Comparison of ENCODE assay signal across 19 mouse cellular contexts in the genomic region with DNA sequence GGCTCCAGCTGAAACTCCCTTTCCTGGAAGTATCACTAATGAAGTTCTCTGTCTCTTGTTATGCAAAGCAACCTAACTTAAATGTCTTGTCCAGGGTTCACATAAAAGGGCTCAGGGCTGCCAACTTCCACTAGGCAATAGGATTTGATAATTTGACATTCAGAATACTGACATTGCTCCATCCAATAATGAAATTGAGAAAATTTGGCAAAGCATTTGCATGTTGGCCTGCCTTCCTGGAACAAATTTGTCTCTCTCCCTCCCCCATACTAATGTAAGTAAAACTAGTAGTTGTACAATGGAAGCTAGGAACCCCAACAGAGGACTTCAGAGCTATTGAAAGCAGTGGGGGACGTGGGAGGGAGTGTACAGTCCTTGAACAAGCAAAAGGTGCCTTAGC. TPM values are rescaled to one million over a fixed set of nuclear protein-coding genes. Genes with fewer than 3 reads are reported as not detected.
DNase-seq lines count a peak whose midpoint lies in the region; TF ChIP-seq lines count a peak whose summit lies in the region.
"Had no signal": no experiment of that assay in that cellular context is flagged by ENCODE, and none has a peak within 500 bp of the region (broad histone marks: within the 10 kb centered on the region; RNA-seq: fewer than 3 reads in every experiment).

No protein-coding gene starts in this region.

- H3K4me1 ChIP-seq in liver, adult 2 months (ENCODE audit: control insufficient read depth, insufficient read depth, low read length) = peaks cover 3% of the 10 kb centered on the region
- H3K4me1 ChIP-seq: embryonic facial prominence, embryonic 13.5 days; heart, embryonic 13.5 days; hindbrain, embryonic 15.5 days had no signal

- no peak for TF ChIP-seq POLR2A in liver, adult 2 months (IDR thresholded peaks at IDR 0.05; ENCODE audit: extremely low read depth, insufficient read depth, low read length)

- no peaks in the 10 kb centered on the region for H3K36me3 ChIP-seq in liver, adult 2 months (ENCODE audit: control insufficient read depth, insufficient read depth, low read length)
- H3K36me3 ChIP-seq: embryonic facial prominence, embryonic 13.5 days; forebrain, embryonic 15.5 days; heart, embryonic 13.5 days; hindbrain, embryonic 15.5 days had no signal

- DNase-seq in liver, adult 2 months (ENCODE audit: extremely low read depth, low read depth, low spot score) = peak; percentile 75
- no peak for DNase-seq in liver
- DNase-seq in ES-CJ7 (ENCODE audit: low read depth, low spot score) = peak; percentile 50
- peak; percentile 19 for DNase-seq in R1 (ENCODE audit: low read depth, low spot score)
- DNase-seq in fat pad, adult 2 months (ENCODE audit: extremely low read depth, low read depth, low spot score) = peak; percentile 66
- DNase-seq in layer of hippocampus, adult 9-11 months = no peak
- DNase-seq in testis, postnatal 10 days (ENCODE audit: low spot score) = no peak
- DNase-seq: adrenal gland, adult 2 months; cerebellum, adult 11-12 months; cerebellum, adult 9-10 months; cerebellum, postnatal 25 days; gastrocnemius, postnatal 14 days; heart, adult 11 months; heart, postnatal 36 days had no signal

- TF ChIP-seq CTCF in liver, adult 2 months (IDR thresholded peaks at IDR 0.05; ENCODE audit: low read depth, low read length) = no peak

- no peak overlapping the region for H3K9ac ChIP-seq in liver, adult 2 months (ENCODE audit: low read depth, low read length)
- H3K9ac ChIP-seq: embryonic facial prominence, embryonic 13.5 days; forebrain, embryonic 15.5 days; heart, embryonic 13.5 days; hindbrain, embryonic 15.5 days had no signal

- 18% methylated on average over 1 of the region's 1 CpGs for WGBS in liver, adult 2 months

- H3K27me3 ChIP-seq in liver, adult 2 months (ENCODE audit: control insufficient read depth, insufficient read depth, low read length) = no peaks in the 10 kb centered on the region
- H3K27me3 ChIP-seq: CH12.LX; embryonic facial prominence, embryonic 13.5 days; forebrain, embryonic 15.5 days; heart, embryonic 13.5 days; hindbrain, embryonic 15.5 days had no signal

- H3K4me3 ChIP-seq in liver, adult 2 months (ENCODE audit: insufficient read depth, low read depth, low read length) = no peak overlapping the region
- H3K4me3 ChIP-seq: embryonic facial prominence, embryonic 13.5 days; forebrain, embryonic 15.5 days; heart, embryonic 13.5 days; hindbrain, embryonic 15.5 days had no signal

- no peaks in the 10 kb centered on the region for H3K79me2 ChIP-seq in liver, adult 2 months (ENCODE audit: control insufficient read depth, insufficient read depth, low read length)

- peak overlapping the region; percentile 85 for H3K27ac ChIP-seq in liver, adult 2 months (replicated peaks; ENCODE audit: insufficient read depth, low read depth, low read length)
- H3K27ac ChIP-seq: embryonic facial prominence, embryonic 13.5 days; forebrain, embryonic 15.5 days; heart, embryonic 13.5 days; hindbrain, embryonic 15.5 days had no signal

RNA-seq across cellular contexts. Expression of a gene that starts 21.3 kb away (rescaled TPM):
- 14.7 and 16.8 TPM in 2 replicates for total RNA-seq in liver, adult 2 months (2014; rRNA removed)
- 12.7 and 13.3 TPM in 2 replicates for polyA plus RNA-seq in liver, adult 2 months (2012; rRNA removed)
- total RNA-seq: CH12.LX had no signal

Comparison
In these comparisons a context has a peak if more than half of its experiments do, and no peak if none do; other contexts are left out.
1. DNase-seq: peak in liver, adult 2 months (single experiment), ES-CJ7 (single experiment), R1 (single experiment) and fat pad, adult 2 months (single experiment); none in liver (single experiment), layer of hippocampus, adult 9-11 months (single experiment) and testis, postnatal 10 days (single experiment).